Mouse (Mus musculus): ENCODE measurements around the gene Suco. TPM values are rescaled to one million over a fixed set of nuclear protein-coding genes. Genes with fewer than 3 reads are reported as not detected.

The Suco gene
- total RNA-seq, 1 experiment from 2014 or later = 86.5 TPM

GRCm38 (mm10) chr1:161793321-161793720 is 83.2 kb downstream of the Suco start:
- ATAC-seq (replicated peaks; ENCODE audit: low read depth, poor library complexity, severe bottlenecking) = no peak

- ATAC-seq (replicated peaks; ENCODE audit: low read depth, poor library complexity, severe bottlenecking) = no peak
Measured at GRCm38 (mm10) chr1:161792687-161792969, 83.9 kb downstream of the Suco start.

DNA sequence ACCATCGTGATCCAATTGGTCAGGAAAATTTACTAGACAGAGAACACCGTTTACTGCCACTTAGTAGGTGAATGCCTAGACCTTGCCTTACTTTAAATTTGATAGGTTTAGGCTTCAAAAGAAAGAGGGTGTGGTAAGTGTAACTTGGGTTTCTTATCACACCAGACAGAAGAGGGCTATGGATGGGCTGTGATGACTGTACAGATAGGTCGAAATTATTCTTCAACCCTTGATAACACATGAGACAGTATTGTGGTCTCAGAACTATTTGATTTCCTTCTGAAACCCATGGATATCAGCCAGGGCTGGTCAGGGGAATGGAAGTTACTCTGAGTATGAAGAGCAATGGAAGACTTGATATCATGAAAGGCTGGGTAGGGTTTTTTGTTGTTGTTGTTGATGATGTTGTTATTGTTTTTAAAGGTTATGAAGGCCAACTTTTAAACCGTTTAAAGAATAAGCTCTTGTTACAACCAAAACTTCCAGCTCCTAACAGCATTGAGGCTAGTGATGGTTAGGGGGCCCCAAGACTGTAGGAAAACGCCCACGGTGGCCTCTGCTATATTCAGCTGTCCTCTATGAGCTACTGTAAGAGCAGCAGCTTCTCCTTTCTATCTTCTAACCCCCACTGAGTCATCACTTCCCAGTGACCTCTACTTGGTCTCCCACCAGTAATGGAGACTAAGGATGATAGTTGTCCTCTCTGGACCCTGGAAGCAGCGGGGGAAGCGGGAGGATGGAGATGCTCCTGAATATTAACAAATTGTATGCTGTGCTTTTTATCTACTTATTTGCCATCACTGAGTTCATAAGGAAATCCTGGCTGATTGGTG is 84.4 kb downstream of the Suco start:
- 0 out of 2 replicates have a peak, but pooled peaks have one; percentile 35 for ATAC-seq (replicated peaks; ENCODE audit: low read depth, poor library complexity, severe bottlenecking)

- ATAC-seq (replicated peaks; ENCODE audit: low read depth, poor library complexity, severe bottlenecking) = no peak
Measured at GRCm38 (mm10) chr1:161788339-161788738, 88.1 kb downstream of the Suco start, which contains the start of gene Fasl. TSS of gene Fasl (minus strand) at chr1:161788495.

DNA sequence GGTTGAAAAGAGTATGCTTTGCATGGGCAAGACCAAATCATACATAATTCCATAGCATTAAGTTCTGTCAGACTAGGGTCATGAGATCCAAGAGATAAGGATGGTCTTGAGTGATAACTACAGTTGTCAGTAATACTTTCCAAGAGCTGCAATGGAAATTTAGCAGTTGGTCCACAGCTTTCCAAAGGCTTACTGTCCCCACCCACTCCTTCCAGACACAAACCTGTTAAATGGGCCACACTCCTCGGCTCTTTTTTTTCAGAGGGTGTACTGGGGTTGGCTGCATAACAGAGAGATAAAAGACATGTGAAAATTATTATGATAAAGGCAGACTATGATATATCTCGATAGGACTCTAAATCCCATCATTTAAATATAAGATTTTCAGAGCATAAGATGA is 93.8 kb downstream of the Suco start:
- ATAC-seq (replicated peaks; ENCODE audit: low read depth, poor library complexity, severe bottlenecking) = no peak

- ATAC-seq (replicated peaks; ENCODE audit: low read depth, poor library complexity, severe bottlenecking) = no peak
Measured at GRCm38 (mm10) chr1:161781594-161781993, 94.9 kb downstream of the Suco start.

DNA sequence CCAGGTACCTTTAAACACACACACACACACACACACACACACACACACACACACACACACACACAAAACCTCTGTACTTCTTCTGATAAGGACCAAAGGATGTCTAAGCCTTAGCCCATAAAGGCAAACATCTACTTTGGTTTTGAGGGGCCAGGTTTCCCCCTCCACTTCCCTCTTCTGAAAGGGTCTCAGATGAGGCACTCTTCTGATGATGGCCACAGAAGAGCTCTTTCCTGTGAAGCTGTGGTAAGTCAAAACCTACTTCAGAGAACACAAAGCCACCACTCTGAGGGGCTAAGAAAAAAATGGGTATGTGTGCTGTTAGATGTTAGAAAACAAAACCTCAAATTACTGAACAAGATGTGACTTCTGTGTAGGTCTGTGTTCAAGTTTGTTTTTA is 97.4 kb downstream of the Suco start:
- ATAC-seq (replicated peaks; ENCODE audit: low read depth, poor library complexity, severe bottlenecking) = peak; percentile 66; the same call in 1 of the 2 replicates

DNA sequence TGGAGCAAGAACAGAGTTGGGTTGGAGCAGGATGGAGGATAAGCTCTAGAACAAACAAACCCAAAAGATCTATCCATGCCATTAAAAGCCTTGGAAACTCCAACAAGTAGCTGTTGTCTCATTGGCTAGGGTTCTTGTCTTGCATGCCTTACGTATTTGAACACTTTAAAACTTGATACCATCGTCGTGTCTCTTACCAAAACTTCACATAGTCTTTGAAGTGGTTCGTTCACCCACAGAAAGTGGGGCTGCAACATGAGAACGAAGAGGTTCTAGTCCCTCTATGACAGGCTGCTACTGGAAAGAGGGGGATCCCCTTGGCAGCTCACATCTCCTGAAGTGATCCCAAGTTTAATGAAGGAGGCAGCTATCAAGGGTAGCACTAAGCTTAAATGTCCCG is 101.3 kb downstream of the Suco start:
- ATAC-seq (replicated peaks; ENCODE audit: low read depth, poor library complexity, severe bottlenecking) = no peak

- no peak for ATAC-seq (replicated peaks; ENCODE audit: low read depth, poor library complexity, severe bottlenecking)
Measured at GRCm38 (mm10) chr1:161771293-161771692, 105.2 kb downstream of the Suco start.

- no peak for ATAC-seq (replicated peaks; ENCODE audit: low read depth, poor library complexity, severe bottlenecking)
Measured at GRCm38 (mm10) chr1:161769329-161769728, 107.2 kb downstream of the Suco start.

DNA sequence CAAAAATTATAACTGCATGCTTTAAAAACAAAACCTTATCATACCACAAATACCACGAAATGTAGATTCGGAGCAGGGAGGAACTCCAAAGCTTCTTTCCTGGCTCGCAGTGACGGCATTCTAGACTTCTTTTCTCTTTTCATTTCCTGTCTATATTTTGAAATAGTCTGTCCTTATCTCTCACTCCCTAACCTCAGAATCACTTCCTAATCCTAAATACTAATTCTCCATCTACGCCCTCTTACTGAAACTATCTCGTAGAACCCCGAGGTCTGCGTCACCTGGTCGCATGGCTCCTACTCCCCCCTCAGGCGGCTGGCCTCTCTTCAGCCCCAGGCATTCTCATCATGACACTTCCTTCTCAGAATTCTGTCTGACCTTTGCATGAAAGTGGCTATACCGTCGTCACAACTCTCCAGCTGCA is 109.4 kb downstream of the Suco start:
- peak; percentile 87 for ATAC-seq (replicated peaks; ENCODE audit: low read depth, poor library complexity, severe bottlenecking)

- ATAC-seq (replicated peaks; ENCODE audit: low read depth, poor library complexity, severe bottlenecking) = peak; percentile 92
Measured at GRCm38 (mm10) chr1:161766656-161767055, 109.8 kb downstream of the Suco start.

Other genes starting within 250 kb of the Suco start
- gene Fasl, start 88.2 kb downstream of the Suco start, total RNA-seq (2017) = not detected in 2 replicates
- gene Pigc, start 92.5 kb upstream of the Suco start, total RNA-seq (2017) = 15.7 and 16.0 TPM in 2 replicates
- not detected in 2 replicates for gene 4930558K02Rik, start 103.0 kb upstream of the Suco start, total RNA-seq (2017)